Mouse (Mus musculus) embryonic facial prominence, embryonic 11.5 days (tissue): Measurements from ENCODE around the gene Cyp4a31. TPM values are rescaled to one million over a fixed set of nuclear protein-coding genes. Genes with fewer than 3 reads are reported as not detected.
"Not testable (repeated sequence)": the region's sequence is repeated elsewhere in the genome, so short reads cannot be mapped to it uniquely, and the experiment has no call there.

Experiments used
- ATAC-seq: fragments of 200-750 bp; cut with Nextera tagmentation; replicated peaks from 2 replicates; pipeline ENCODE4 v1.8.0; 2017; ENCODE audit warnings: low read depth; ENCODE audit not compliant: insufficient number of reproducible peaks, low FRiP score, low TSS enrichment
- DNase-seq: peaks from one replicate; pipeline ENCODE4 v3.0.0-alpha.2; 2015; ENCODE audit warnings: low spot score
- H3K27ac ChIP-seq: fragments of 300-500 bp; sonication (generic); replicated peaks from 2 replicates; pipeline ENCODE4 v1.5.1; 2014; ENCODE audit warnings: mild to moderate bottlenecking, low read depth, low read length, control low read depth
- H3K27me3 ChIP-seq: fragments of 300-500 bp; sonication (generic); 2 replicates; pipeline ENCODE4 v1.6.1; 2014; ENCODE audit warnings: mild to moderate bottlenecking, low read length, moderate library complexity, mixed read lengths; ENCODE audit not compliant: control insufficient read depth, insufficient read depth
- H3K36me3 ChIP-seq: fragments of 300-500 bp; sonication (generic); replicated peaks from 2 replicates; pipeline ENCODE4 v1.6.1; 2014; ENCODE audit warnings: low read depth, mild to moderate bottlenecking, low read length, moderate library complexity, mixed read lengths; ENCODE audit not compliant: control insufficient read depth, insufficient read depth
- H3K4me1 ChIP-seq: fragments of 300-500 bp; sonication (generic); 2 replicates; pipeline ENCODE4 v1.6.1; 2014; ENCODE audit warnings: low read length, mixed read lengths; ENCODE audit not compliant: control insufficient read depth, insufficient read depth
- H3K4me2 ChIP-seq: fragments of 300-500 bp; sonication (generic); 2 replicates; pipeline ENCODE4 v1.6.1; 2014; ENCODE audit warnings: low read depth, mild to moderate bottlenecking, control low read depth, low read length, moderate library complexity
- H3K4me3 ChIP-seq: fragments of 300-500 bp; sonication (generic); 2 replicates; pipeline ENCODE4 v1.5.1; 2014; ENCODE audit warnings: low read depth, low read length, control low read depth
- H3K9ac ChIP-seq: fragments of 300-500 bp; sonication (generic); replicated peaks from 2 replicates; pipeline ENCODE4 v1.6.1; 2014; ENCODE audit warnings: mild to moderate bottlenecking, control low read depth, low read length
- H3K9me3 ChIP-seq: fragments of 300-500 bp; sonication (generic); replicated peaks from 2 replicates; pipeline ENCODE4 v1.6.1; 2016; ENCODE audit warnings: mild to moderate bottlenecking, low read length, inconsistent platforms, mixed read lengths; ENCODE audit not compliant: control insufficient read depth
- WGBS: fragments of 180-500 bp; shearing (Covaris S2); extraction: QIAGEN DNeasy Blood & Tissue Kit; methylation state at CpG from one replicate; pipeline ENCODE4 v1.1.7; 2014; 5-methylcytosine and 5-hydroxymethylcytosine counted together
- polyA plus RNA-seq: library from polyadenylated mRNA; unstranded; fragments of >200 nt; fragmentation: Nextera tagmentation; extraction: Ambion mirVana; gene quantifications from 2 replicates; pipeline ENCODE4 v1.2.1, GENCODE M21; 2014

Gene Cyp4a31
- polyA plus RNA-seq, 1 experiment from 2014 or later = not detected

DNA sequence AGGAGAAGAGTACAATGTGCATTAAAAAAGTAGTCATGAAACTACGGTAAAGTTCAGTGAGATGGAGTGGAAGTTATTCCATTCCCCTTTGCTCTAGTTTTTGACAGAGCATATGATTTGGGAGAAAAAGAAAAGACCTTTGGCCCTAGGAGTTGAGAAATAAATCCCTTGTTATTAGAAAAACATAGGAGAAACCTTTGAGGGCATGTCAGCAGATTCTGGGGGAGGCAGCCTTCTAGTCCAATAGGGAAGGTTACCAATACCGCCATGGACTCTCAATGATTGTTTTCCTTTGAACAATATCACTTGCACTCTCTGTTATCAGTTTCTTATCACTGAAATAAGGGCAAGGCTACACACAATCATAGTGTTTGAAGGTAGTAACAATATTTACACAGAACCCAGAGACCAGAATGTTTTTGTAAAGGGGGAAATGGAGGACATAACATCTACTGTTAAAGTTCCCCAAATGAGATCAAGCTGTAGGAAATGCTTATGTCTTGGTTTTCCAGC, 33.4 kb downstream of the Cyp4a31 start:
- H3K27ac ChIP-seq = no peak overlapping the region
- no peaks in the 10 kb centered on the region for H3K4me1 ChIP-seq
- no peaks in the 10 kb centered on the region for H3K27me3 ChIP-seq
- 82% methylated on average over 2 of the region's 2 CpGs for WGBS
- H3K4me3 ChIP-seq = no peak overlapping the region
- no peaks in the 10 kb centered on the region for H3K36me3 ChIP-seq
- ATAC-seq (no peak), DNase-seq (no peak)
- no peak overlapping the region for H3K9ac ChIP-seq
- H3K9me3 ChIP-seq = no peaks in the 10 kb centered on the region
- no peak overlapping the region for H3K4me2 ChIP-seq

DNA sequence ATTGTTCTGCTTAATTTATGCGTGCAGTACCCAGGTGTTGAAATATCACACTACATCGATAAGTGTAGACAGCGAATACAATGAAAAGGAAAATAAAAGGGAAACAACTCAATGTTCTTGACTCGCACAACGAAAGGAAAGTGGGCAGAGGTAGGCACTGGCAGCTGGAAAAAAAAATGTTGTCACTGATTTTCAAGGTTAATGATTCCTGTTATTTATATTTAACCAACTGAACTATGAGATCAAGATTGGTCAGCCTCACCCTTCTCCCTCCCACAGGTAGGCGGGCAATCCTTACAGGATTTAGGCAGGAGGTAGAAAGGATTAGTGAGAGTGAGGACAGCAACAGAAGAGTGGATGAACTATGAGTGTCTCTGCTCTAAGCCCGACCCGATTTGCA, 37.2 kb downstream of the Cyp4a31 start, which contains the start of gene Cyp4a32:
Gene Cyp4a32, plus strand, starts transcription at position 359 of the 400 bp plus-strand sequence.
- H3K36me3 ChIP-seq, H3K27ac ChIP-seq, H3K9ac ChIP-seq, H3K4me1 ChIP-seq, H3K9me3 ChIP-seq, H3K27me3 ChIP-seq, H3K4me3 ChIP-seq, DNase-seq, ATAC-seq, H3K4me2 ChIP-seq: not testable (repeated sequence)
- 87% methylated on average over 8 of the region's 8 CpGs for WGBS

DNA sequence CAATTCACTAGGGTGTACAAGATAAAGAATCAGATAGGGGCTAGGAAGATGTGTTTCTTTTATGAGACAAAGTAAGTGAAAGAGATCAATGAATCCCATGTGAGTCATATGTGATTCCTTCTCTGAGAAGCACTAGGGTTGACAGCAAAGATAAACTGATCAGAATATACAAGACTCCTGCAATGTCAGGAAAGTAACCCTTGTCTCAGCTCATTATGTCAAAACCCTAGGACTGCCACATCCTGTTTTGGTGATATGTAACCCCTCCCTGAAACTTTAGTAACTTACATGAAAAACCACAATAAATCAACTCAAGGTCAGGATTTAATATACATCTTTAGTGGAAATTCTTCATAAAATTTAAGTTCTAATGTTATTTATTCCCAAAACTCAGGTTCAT, 50.6 kb downstream of the Cyp4a31 start:
- Histone ChIP-seq H3K9ac (no peak overlapping the region), H3K27ac (no peak overlapping the region), H3K36me3 (no peaks in the 10 kb centered on the region), H3K4me3 (no peak overlapping the region), H3K9me3 (no peaks in the 10 kb centered on the region), H3K4me2 (no peak overlapping the region), H3K27me3 (no peaks in the 10 kb centered on the region), H3K4me1 (no peaks in the 10 kb centered on the region)
- no peak for ATAC-seq
- no peak for DNase-seq

DNA sequence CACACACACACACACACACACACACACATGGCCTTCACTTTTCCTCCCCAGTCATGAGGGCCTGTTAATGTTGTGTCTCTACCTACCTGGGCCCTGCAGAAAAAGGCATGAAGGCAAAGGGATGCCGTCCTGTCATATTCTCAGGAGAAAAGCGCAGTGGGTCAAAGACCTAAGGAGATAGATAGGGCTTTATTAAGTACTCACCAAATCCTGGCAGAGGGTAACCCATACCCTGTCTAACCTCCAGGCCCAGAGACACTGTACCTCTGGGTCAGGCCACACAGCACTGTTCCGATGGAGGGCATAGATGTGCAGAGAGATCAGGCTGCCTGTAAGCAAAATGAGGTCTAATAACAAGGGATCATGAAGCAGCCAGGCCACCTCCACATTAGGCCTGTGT, 62.1 kb downstream of the Cyp4a31 start:
- H3K27me3 ChIP-seq, H3K9me3 ChIP-seq, H3K4me3 ChIP-seq, H3K4me1 ChIP-seq, H3K36me3 ChIP-seq, ATAC-seq, DNase-seq, H3K9ac ChIP-seq, H3K4me2 ChIP-seq, H3K27ac ChIP-seq: not testable (repeated sequence)
- WGBS = 86% methylated on average over 3 of the region's 3 CpGs

Other genes with a start within 250 kb of the Cyp4a31 start
- gene Cyp4a12b, start 152.0 kb upstream of the Cyp4a31 start, polyA plus RNA-seq = not detected in 2 replicates
- gene Cyp4a30b, start 111.0 kb upstream of the Cyp4a31 start, polyA plus RNA-seq = not detected in 2 replicates
- not detected in 2 replicates for gene Cyp4a14, start 67.5 kb upstream of the Cyp4a31 start, polyA plus RNA-seq
- not detected in 2 replicates for gene Cyp4a10, start 45.4 kb upstream of the Cyp4a31 start, polyA plus RNA-seq
- gene Cyp4a32, start 37.3 kb downstream of the Cyp4a31 start, polyA plus RNA-seq = not detected in 2 replicates
- not detected in 2 replicates for gene Cyp4b1, start 84.1 kb downstream of the Cyp4a31 start, polyA plus RNA-seq
- 39.8 and 40.4 TPM in 2 replicates for gene Efcab14, start 174.1 kb downstream of the Cyp4a31 start, polyA plus RNA-seq
- gene Tex38, start 217.4 kb downstream of the Cyp4a31 start, polyA plus RNA-seq = 0.46 TPM in 1 of 2 replicates, not detected in the other
- gene Atpaf1, start 221.2 kb downstream of the Cyp4a31 start, polyA plus RNA-seq = 54.0 and 54.4 TPM in 2 replicates